Mouse (Mus musculus): ENCODE measurements at regions not wholly inside any gene's neighbourhood (a gene's known extent, or its start where the extent isn't known, plus 50 kb on each side); places are given as distances from the start of the nearest gene placed in this dataset.

- DNase-seq, result no peak
Observed at GRCm38 (mm10) chr5:50570701-50571100, 511.9 kb upstream of the Adgra3 start.

GRCm38 (mm10) chr5:50551125-50551524 lies 492.3 kb upstream of the Adgra3 start:
- peak; percentile 22 to 36 for DNase-seq

GRCm38 (mm10) chr5:50512539-50512938 lies 453.7 kb upstream of the Adgra3 start:
- DNase-seq, result no peak

- peak; percentile 61 to 64 for DNase-seq
Observed at GRCm38 (mm10) chr5:50509696-50510421, 451.1 kb upstream of the Adgra3 start.

GRCm38 (mm10) chr5:50490223-50490622 lies 431.4 kb upstream of the Adgra3 start:
- DNase-seq, result no peak

GRCm38 (mm10) chr5:50476985-50477384 lies 418.2 kb upstream of the Adgra3 start:
- peak; percentile 85 to 92 for DNase-seq

GRCm38 (mm10) chr5:50461491-50461890 lies 402.7 kb upstream of the Adgra3 start:
- no peak for DNase-seq

GRCm38 (mm10) chr5:50457621-50458020 lies 398.8 kb upstream of the Adgra3 start:
- DNase-seq, result peak; percentile 98

- DNase-seq, result no peak
Observed at GRCm38 (mm10) chr5:50454387-50454786, 395.6 kb upstream of the Adgra3 start.

- DNase-seq, result no peak
Observed at GRCm38 (mm10) chr5:50406923-50407322, 348.1 kb upstream of the Adgra3 start.

GRCm38 (mm10) chr5:50406520-50406919 lies 347.7 kb upstream of the Adgra3 start:
- no peak for DNase-seq

Data from cerebellum, postnatal 10 days (tissue).